Comparison of ENCODE assay signal across 15 mouse cellular contexts in genomic region chr3:133582969-133583368, GRCm38 (mm10). TPM values are rescaled to one million over a fixed set of nuclear protein-coding genes. Genes with fewer than 3 reads are reported as not detected.
DNase-seq lines count a peak whose midpoint lies in the region; ATAC-seq and TF ChIP-seq lines count a peak whose summit lies in the region.
"Had no signal": no experiment of that assay in that cellular context is flagged by ENCODE, and none has a peak within 500 bp of the region (broad histone marks: within the 10 kb centered on the region; RNA-seq: fewer than 3 reads in every experiment).

No protein-coding gene starts in this region.

- no peaks in the 10 kb centered on the region for H3K9me3 ChIP-seq in liver, embryonic 15.5 days (replicated peaks)
- H3K9me3 ChIP-seq in liver, embryonic 12.5 days (replicated peaks), result no peaks in the 10 kb centered on the region
- no peaks in the 10 kb centered on the region for H3K9me3 ChIP-seq in CH12.LX (replicated peaks; ENCODE audit: low read length)
- H3K9me3 ChIP-seq in forebrain, embryonic 10.5 days, result no peaks in the 10 kb centered on the region
- H3K9me3 ChIP-seq: hindbrain, embryonic 10.5 days; limb, embryonic 12.5 days had no signal

- H3K79me2 ChIP-seq in CH12.LX (replicated peaks; ENCODE audit: control insufficient read depth, extremely low read depth, insufficient read depth, poor library complexity, severe bottlenecking), result no peaks in the 10 kb centered on the region

- ATAC-seq in liver, embryonic 15.5 days (ENCODE audit: insufficient read depth), result no peak
- no peak for ATAC-seq in liver, embryonic 12.5 days
- ATAC-seq in common myeloid progenitor, adult 5-6 weeks (replicated peaks; ENCODE audit: low read depth, poor library complexity, severe bottlenecking), result peak; percentile 86
- ATAC-seq in monocyte, adult 5-6 weeks (replicated peaks; ENCODE audit: insufficient number of reproducible peaks, low FRiP score, low TSS enrichment, poor library complexity, severe bottlenecking), result peak; percentile 64

- no peak overlapping the region for H3K4me2 ChIP-seq in liver, embryonic 15.5 days
- no peak overlapping the region for H3K4me2 ChIP-seq in liver, embryonic 12.5 days
- peak overlapping the region; percentile 93 for H3K4me2 ChIP-seq in CH12.LX (ENCODE audit: insufficient read depth, low read depth, poor library complexity, severe bottlenecking)
- H3K4me2 ChIP-seq: heart, embryonic 11.5 days; limb, embryonic 12.5 days had no signal

- DNase-seq in CH12.LX (ENCODE audit: extremely low read depth), result peak; percentile 99
- no peak for DNase-seq in frontal cortex, postnatal 36 days (ENCODE audit: low spot score in 2 of 2)
- no peak for DNase-seq in forebrain, embryonic 10.5 days (ENCODE audit: extremely low spot score, low spot score)
- DNase-seq in urinary bladder, adult 18-20 months (ENCODE audit: low spot score in 2 of 2), result no peak
- DNase-seq: adrenal gland, postnatal 14 days; cerebellum, adult 11-12 months; kidney, adult 11 months; kidney, postnatal 4 days had no signal

- TF ChIP-seq CTCF in CH12.LX (conservative IDR thresholded peaks at IDR 0.05 in 1 of 2, IDR thresholded peaks at IDR 0.05 in 1 of 2; ENCODE audit: low read depth in 2 of 2, low read length in 2 of 2), result no peak

- TF ChIP-seq EP300 in CH12.LX (IDR thresholded peaks at IDR 0.05; ENCODE audit: low read length), result no peak

- no peak for TF ChIP-seq RAD21 in CH12.LX (IDR thresholded peaks at IDR 0.05; ENCODE audit: low read depth, low read length)

- H3K27me3 ChIP-seq in liver, embryonic 15.5 days, result no peaks in the 10 kb centered on the region
- H3K27me3 ChIP-seq in liver, embryonic 12.5 days (replicated peaks), result no peaks in the 10 kb centered on the region
- no peaks in the 10 kb centered on the region for H3K27me3 ChIP-seq in CH12.LX (replicated peaks)
- no peaks in the 10 kb centered on the region for H3K27me3 ChIP-seq in forebrain, embryonic 10.5 days (ENCODE audit: poor library complexity, severe bottlenecking)
- H3K27me3 ChIP-seq: limb, embryonic 12.5 days had no signal

- peak overlapping the region; percentile 29 for H3K27ac ChIP-seq in liver, embryonic 15.5 days (replicated peaks)
- no peak overlapping the region for H3K27ac ChIP-seq in liver, embryonic 12.5 days
- H3K27ac ChIP-seq in CH12.LX (ENCODE audit: insufficient read depth, low read depth), result peak overlapping the region; percentile 98
- no peak overlapping the region for H3K27ac ChIP-seq in forebrain, embryonic 10.5 days
- H3K27ac ChIP-seq: hindbrain, embryonic 10.5 days; limb, embryonic 12.5 days had no signal

- in situ Hi-C loops in CH12.LX (cut with MboI; ENCODE audit: low pct_ligation_motif_present, low pct_unique_long_range_greater_than_20kb, low sequenced_read_pairs), result loop anchor here (5.0 to 25.0 kb wide), 2 partner anchors 174 to 246 kb away; no protein-coding TSS in a partner anchor

- WGBS in liver, embryonic 15.5 days (ENCODE audit: insufficient replicate concordance), result 20% methylated on average over 4 of the region's 4 CpGs
- WGBS in liver, embryonic 12.5 days (ENCODE audit: insufficient replicate concordance), result 20% methylated on average over 4 of the region's 4 CpGs
- 88% methylated on average over 4 of the region's 4 CpGs for WGBS in forebrain, embryonic 10.5 days

- no peak overlapping the region for H3K4me3 ChIP-seq in liver, embryonic 15.5 days (replicated peaks)
- H3K4me3 ChIP-seq in liver, embryonic 12.5 days, result no peak overlapping the region
- H3K4me3 ChIP-seq in CH12.LX (replicated peaks in 1 of 3; ENCODE audit: low read depth in 2 of 3, low read length in 2 of 3, poor library complexity in 1 of 3), result peak overlapping the region in 1 of 3 experiments; percentile 7
- H3K4me3 ChIP-seq in forebrain, embryonic 10.5 days, result no peak overlapping the region
- H3K4me3 ChIP-seq: hindbrain, embryonic 10.5 days; limb, embryonic 12.5 days had no signal

- peak; percentile 43; the same call in 1 of the 2 replicates for TF ChIP-seq POLR2A in CH12.LX (IDR thresholded peaks at IDR 0.05; ENCODE audit: low read depth, low read length)

- no peak overlapping the region for H3K9ac ChIP-seq in liver, embryonic 15.5 days
- no peak overlapping the region for H3K9ac ChIP-seq in liver, embryonic 12.5 days
- H3K9ac ChIP-seq in CH12.LX (ENCODE audit: insufficient read depth, low read depth), result peak overlapping the region; percentile 62
- H3K9ac ChIP-seq: limb, embryonic 12.5 days had no signal

- H3K4me1 ChIP-seq in liver, embryonic 15.5 days (replicated peaks), result no peaks in the 10 kb centered on the region
- H3K4me1 ChIP-seq in liver, embryonic 12.5 days, result no peaks in the 10 kb centered on the region
- H3K4me1 ChIP-seq in CH12.LX (ENCODE audit: control insufficient read depth in 1 of 2, insufficient read depth in 2 of 2), result peaks cover 35 to 91% of the 10 kb centered on the region in 2 experiments
- peaks cover 4% of the 10 kb centered on the region; the same call in 1 of the 2 replicates for H3K4me1 ChIP-seq in forebrain, embryonic 10.5 days
- H3K4me1 ChIP-seq: hindbrain, embryonic 10.5 days had no signal

- no peaks in the 10 kb centered on the region for H3K36me3 ChIP-seq in liver, embryonic 15.5 days (replicated peaks)
- H3K36me3 ChIP-seq in liver, embryonic 12.5 days, result no peaks in the 10 kb centered on the region
- H3K36me3 ChIP-seq in CH12.LX (replicated peaks in 1 of 2; ENCODE audit: control insufficient read depth in 1 of 2, insufficient read depth in 1 of 2, low read length in 1 of 2), result no peaks in the 10 kb centered on the region
- H3K36me3 ChIP-seq in forebrain, embryonic 10.5 days (replicated peaks), result no peaks in the 10 kb centered on the region
- H3K36me3 ChIP-seq: hindbrain, embryonic 10.5 days; limb, embryonic 12.5 days had no signal

- dilution Hi-C loops in CH12.LX (cut with MboI; ENCODE audit: extremely low pct_ligation_motif_present, extremely low pct_unique_long_range_greater_than_20kb, low sequenced_read_pairs), result no loop called here

TF ChIP-seq in CH12.LX, 34 proteins besides CTCF, POLR2A, EP300 and RAD21:
- no peak for TF ChIP-seq ZC3H11A (IDR thresholded peaks at IDR 0.05; ENCODE audit: low read depth, low read length)
- no peak for TF ChIP-seq MAX (IDR thresholded peaks at IDR 0.05; ENCODE audit: low read length)
- TF ChIP-seq USF1 (IDR thresholded peaks at IDR 0.05; ENCODE audit: low read depth, low read length), result no peak
- TF ChIP-seq TBP (conservative IDR thresholded peaks at IDR 0.05; ENCODE audit: low read depth, low read length), result peak; percentile 88

RNA-seq across cellular contexts. Expression of gene Tet2, which starts 38.0 kb away (rescaled TPM):
- 2.8 and 3.4 TPM in 2 replicates for polyA plus RNA-seq in liver, embryonic 15.5 days (2015; fragmentation: Nextera tagmentation; extraction: Ambion mirVana)
- 5.1 TPM in 2 replicates for polyA plus RNA-seq in liver, embryonic 12.5 days (2016; fragmentation: Nextera tagmentation; extraction: Ambion mirVana)
- total RNA-seq in CH12.LX (2012; rRNA removed) (59.1 and 78.5 TPM in 2 replicates), CH12.LX (2014; rRNA removed) (49.7 and 51.3 TPM in 2 replicates)
- 38.5 and 39.6 TPM in 2 replicates for polyA plus RNA-seq in CH12.LX (2012; ENCODE audit: insufficient read length, low read depth)
- total RNA-seq in common myeloid progenitor, adult 5-6 weeks (2017), result 42.6 and 51.5 TPM in 2 replicates
- total RNA-seq in monocyte, adult 5-6 weeks (2017), result 123 to 203 TPM (median 135 TPM) in 3 replicates
- polyA plus RNA-seq in forebrain, embryonic 10.5 days (2016; fragmentation: Nextera tagmentation; extraction: Ambion mirVana), result 14.7 and 15.4 TPM in 2 replicates

Comparison
In these comparisons a context has a peak if more than half of its experiments do, and no peak if none do; other contexts are left out.
1. H3K27ac ChIP-seq: peak in liver, embryonic 15.5 days (single experiment) and CH12.LX (single experiment); none in liver, embryonic 12.5 days (single experiment) and forebrain, embryonic 10.5 days (single experiment).
2. ATAC-seq: peak in common myeloid progenitor, adult 5-6 weeks (single experiment) and monocyte, adult 5-6 weeks (single experiment); none in liver, embryonic 15.5 days (single experiment) and liver, embryonic 12.5 days (single experiment).